Mouse (Mus musculus) urinary bladder, postnatal 14 days (tissue): ENCODE measurements around the gene Ubl3.

Experiments used
- DNase-seq: peaks from one replicate; pipeline ENCODE4 v3.0.0; 2021; ENCODE audit warnings: low spot score

Gene Ubl3

DNA sequence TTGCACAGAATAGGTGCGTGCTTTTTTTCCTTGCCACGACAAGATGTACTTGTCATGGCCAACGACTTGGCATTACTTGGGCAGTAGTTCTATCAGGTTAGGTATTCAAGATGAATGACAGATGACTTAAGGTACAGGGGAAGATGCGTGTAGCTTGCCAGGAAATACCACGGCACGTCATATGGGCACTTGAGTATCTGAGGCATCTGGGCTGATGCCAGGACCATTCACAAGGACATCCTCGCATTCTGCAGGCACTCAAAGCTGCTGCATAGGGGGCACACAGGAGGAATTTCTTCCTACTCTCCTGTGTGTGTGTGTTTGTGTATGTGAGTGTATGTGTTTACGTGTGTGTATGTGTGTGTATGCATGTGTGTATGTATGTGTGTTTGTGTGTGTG lies 9.6 kb upstream of the Ubl3 start:
- DNase-seq: no peak

DNA sequence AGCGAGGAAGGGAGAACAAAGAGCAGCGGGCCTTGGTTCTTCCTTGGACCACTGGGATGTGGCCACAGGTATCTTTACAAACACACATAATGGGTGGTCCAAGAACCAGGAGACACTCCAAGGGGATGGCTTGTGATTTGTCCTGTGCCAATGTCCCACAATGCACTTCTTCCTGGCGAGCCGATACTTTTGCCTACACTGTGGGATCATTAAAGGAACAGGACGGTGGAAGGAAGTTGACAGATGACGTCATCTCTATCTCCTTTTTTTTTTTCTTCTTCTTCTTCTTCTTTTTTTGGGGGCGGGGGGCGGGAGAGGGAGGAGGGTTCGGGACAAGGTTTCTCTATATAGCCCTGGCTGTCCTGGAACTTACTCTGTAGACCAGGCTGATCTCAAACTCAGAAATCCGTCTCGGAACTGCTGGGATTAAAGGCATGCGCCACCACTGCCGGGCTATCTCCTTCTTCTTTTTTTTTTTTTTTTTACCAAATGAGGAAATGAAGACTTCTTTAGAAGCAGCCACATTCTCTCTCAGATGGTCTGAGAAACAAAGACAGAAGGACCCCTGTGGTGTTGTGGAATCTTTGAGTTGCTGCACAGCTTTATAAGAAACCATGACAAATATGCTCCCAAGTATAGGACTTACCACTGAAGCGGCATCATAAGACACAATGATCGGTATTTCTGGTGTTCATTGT lies 6.8 kb upstream of the Ubl3 start:
- no peak for DNase-seq

DNA sequence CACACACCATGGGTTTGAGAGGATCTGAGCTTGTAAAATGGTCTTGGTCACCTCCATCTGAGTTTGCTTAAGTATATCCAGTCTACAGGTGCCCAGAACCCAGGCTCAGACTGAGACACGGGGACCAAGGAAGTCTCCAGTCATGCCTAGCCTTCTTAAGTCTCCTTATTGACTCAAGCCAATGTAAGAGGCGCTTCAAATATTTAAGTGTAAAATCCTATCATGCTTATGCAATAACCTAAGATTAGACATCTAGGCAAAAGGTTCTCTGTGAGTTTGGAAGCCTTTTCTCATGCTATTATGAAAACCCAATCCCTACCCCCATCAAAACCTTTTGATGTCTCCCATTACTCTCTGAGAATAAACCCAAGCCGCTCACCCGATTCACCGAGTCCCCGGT lies 5.9 kb upstream of the Ubl3 start:
- no peak for DNase-seq

DNA sequence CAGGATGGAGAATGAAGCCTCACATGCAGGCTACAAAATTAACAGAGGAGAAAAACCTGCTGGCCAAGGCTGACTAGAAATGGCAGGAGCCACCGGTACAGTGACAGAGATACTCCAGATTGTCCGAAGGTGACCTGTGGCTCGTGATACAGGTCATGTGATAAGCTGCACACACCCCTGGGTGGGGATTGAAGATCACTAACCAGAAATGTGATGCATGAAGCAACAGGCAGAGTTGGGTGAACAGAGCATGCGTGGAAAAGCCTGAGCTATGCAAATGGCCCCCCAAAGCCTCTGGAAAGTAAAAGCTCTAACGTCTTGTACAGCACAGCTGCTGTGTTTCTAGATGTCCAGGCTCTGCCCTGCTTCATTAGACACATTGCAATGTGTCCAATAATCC lies 3.9 kb upstream of the Ubl3 start:
- peak; percentile 36 for DNase-seq

DNA sequence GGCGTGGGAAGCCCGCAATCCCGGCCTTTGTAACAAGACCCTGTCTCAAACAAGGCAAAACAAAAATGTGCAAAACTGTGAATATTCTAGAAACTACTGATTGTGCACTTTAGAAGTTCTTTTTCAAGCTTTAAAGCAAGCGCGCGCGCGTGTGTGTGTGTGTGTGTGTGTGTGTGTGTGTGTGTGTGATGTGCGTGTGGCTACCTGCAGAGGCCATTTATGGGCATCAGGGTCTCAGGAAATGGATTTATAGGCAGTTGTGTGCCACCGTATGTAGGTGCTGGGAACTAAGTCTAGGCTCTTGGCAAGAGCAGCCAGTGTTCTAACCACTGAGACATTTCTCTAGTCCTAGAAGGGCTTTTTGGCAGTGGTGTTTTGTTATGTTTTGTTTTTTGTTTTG lies 2.6 kb upstream of the Ubl3 start:
- DNase-seq: no peak

DNA sequence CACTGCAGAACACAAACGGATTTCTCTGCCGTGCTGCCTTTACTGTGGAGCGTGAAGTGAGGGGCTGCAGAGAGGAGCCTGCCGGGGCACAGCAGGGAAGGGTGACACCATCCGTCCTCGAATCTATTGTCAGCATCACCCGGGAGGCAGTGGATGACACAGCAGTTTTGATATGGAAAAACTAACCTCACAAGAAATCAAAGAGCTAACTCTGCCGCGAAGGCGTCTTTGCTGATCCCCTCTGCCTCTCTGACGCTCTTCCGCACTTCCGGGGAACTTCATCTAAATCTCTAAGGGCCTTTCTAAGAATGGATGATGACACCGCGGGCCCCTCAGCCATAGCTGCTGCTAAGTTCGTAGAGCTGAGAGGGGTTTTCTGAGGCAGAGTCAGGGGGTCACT lies 2.1 kb upstream of the Ubl3 start:
- DNase-seq: no peak

DNA sequence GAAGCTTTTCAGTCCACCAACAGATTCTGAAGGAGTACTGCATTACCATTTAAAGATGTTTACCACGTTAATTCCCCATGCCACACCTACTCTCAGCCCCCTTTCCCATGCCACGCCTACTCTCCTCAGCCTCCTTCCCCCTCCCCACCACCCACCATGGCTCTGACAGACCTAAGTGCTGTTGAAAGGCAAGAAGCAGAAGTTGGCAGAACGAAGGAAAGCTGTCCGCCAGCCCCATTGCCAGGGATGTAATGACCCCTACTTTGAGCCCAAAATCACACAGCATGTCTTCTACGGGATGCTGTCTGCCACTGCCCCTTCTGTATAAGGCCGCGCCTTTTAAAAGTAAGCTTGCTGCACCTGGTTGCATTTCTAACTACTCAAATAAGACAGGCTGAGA lies 1.7 kb upstream of the Ubl3 start:
- DNase-seq: no peak

DNA sequence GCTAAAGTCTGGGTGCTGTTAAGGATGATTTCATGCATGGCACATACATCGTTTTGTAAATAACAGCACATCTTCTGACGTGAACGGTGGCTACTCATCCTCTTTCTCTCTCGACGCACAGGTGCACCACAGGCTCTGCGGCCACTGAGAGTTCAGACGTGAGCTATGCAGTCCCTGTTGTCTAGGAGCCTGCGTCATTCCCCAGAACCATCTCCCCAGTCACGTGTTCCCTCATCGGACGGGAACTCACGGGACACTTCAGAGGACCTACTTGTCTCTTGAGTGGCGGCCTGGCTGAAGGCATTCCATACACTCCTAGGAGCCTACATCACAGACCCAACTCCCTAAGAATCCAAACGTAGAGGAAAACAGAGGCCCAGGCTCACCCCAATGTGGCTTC lies 1.1 kb upstream of the Ubl3 start:
- no peak for DNase-seq

DNA sequence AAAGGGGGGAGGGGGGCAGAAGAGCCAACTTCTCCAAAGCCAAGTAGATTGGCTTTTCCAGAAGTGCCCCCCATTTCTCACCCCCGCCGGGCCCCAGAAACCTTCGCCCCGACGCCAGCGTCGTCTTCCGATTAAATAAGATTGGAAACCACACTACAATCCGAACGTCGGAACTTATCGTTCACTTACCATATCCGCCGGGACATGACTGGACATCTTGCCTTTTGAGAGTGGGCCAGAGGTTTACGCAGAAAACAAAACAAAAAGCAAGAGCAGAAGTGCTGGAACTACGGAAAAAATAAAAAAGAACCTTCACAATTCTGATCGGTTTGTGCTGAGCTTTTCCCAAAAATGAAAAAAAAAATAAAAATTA lies 839 bp downstream of the Ubl3 start:
- DNase-seq: no peak

DNA sequence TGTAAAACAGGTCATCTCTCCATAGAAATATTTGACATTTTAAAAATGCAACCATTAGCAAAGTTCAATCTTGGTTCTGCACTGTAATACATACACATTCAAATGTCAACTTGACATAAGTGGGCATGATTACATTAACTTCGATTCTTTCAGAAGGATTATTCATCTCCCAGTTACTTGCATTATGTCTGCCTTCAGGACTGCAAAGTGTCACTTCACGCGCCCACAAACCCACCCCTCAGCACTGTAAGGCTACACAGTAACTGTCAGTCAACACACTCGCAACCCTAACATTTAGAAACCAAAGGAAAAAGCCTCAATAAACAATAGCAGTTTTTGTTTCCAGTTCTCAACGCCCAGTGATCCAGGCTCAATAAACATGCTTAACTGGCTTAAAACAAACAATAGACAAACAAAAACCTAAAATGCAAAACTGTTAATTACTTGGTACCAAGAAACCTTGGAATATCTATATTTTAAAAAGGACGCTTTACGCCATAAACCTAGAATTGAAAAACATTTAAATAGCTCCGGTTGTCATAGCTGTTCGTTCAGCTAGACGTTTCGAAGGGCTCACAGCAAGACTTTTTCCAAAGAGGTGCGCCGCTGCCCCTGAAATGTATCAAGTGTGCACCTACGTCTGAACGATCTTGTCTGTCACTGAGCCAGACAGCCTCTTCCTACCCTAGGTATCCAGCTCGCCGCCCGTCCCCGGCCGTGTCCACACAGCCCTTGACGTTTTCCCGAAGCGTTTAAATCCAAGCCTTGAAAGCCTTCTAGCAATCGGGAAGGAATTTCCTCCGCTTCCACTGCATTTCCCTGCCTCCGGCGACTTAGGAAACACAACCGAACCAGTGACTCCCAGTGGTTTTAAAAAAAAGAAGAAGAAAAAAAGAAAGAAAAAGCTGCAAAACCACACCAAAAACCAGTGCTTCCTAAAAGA lies 1.5 kb downstream of the Ubl3 start:
- DNase-seq: peak; percentile 47

DNA sequence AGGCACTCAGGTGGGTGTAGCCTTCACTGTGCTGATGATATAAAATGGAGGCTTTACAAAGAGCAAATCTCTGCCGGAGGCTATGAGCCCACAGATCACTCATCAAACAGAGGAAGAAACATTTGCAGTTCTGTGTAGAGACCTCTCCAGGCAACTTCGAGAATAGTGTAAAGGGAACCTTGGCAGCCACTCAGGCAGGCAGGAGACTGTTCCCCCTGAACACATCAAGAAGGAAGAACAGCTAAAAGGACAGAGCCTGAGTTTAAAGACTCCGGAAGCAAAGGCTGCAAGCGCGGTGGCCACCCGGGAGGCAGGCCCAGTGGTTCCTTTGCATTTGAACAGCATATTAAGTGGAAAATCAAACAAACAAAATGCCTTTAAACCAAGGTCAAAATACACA lies 2.2 kb downstream of the Ubl3 start:
- no peak for DNase-seq

DNA sequence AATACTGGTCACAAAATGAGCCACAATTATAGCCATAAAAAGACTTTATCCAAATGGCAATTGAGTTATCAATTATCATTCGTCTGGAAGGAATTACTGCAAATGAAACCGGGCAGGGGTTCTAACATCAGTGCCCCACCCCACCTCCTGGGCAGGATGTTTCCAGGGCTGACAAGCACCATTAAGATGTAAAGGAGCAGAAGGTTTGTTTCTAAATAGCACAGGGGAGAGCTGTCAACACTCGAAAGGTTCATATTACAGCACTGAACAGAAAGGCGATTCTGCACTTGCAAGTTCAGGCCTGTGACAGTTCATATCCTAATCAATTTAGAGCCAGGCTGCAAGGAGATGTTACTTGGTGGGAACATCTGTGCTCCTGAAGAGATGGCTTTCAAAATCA lies 3.3 kb downstream of the Ubl3 start:
- no peak for DNase-seq

DNA sequence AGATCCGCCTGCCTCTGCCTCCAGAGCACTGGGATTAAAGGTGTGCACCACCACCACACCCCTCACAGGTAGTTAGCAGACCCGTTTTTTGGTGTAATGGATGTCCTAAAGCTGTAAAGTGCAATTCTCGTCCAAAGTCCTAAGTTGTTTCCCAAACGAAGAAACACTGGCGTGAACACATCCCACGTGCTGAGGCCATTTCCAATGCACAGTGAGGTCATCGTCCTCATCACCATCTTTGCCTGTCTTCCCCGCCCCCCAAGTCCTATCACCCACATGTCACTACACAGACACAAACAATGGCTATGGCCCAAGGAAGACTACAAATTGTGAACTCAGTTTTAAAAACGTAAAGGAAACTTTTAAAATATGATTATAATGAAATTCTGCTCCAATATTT lies 4.0 kb downstream of the Ubl3 start:
- DNase-seq: no peak

DNA sequence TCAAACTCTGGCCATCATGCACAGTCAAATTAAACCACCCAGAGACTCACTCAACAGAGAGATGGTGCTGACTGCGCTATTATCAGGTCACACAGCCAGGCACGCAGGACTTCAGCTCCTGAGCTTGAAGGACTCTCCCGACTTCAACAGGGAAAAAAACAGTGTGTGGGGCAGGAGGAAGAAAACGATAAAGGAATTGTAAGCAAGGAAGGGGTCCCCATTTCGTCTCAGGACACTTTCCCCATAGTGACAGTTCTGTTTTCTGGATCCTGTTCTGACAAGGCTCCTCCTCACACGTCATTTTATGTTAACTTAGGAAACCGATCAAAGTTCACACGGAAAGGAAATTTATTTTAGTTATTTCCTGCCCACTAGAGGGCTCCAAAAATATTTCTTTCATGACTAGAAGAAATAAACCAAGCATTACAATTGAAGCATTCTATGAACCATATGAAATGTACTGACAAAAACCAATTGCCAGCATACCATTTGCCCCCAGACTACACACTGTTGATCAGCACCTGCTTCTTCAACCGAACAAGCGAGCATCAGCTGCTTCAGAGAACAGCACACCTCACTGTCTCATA lies 4.6 kb downstream of the Ubl3 start:
- no peak for DNase-seq

DNA sequence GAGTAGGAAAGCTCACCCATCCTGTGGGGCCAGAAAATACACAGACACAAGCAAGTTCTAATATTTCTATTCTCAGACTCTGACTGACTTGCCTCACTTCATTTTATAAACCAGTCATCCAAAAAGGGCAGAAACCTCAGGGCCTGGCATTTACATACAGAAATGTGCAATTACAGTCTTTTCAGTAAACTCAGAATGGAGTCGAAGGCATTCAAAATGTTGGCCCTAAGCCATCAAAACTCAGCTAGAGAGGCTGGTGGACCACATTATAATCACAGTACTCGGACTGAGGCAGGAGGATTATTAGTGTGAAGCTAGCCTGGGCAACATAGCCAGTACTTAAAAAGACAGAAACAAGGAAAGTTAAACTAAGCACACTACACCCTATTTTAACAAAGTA lies 5.6 kb downstream of the Ubl3 start:
- DNase-seq: no peak

DNA sequence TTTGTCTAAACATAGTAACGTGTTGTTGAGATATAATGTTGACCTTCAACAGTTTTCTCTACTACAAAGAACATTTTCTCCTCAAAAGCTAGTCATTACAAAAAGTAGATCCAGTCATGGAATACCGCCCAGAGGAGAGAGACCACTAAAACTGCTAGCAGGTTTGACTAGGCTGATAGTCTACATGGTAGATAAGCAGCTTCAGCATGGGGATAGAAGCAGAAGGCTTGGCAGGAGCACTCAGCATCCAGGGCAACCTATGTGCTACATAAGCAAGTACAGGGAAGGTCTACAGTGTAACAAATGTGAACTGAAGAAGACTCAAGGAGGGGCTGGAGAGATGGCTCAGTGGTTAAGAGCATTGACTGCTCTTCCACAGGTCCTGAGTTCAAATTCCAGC lies 7.9 kb downstream of the Ubl3 start:
- DNase-seq: no peak

DNA sequence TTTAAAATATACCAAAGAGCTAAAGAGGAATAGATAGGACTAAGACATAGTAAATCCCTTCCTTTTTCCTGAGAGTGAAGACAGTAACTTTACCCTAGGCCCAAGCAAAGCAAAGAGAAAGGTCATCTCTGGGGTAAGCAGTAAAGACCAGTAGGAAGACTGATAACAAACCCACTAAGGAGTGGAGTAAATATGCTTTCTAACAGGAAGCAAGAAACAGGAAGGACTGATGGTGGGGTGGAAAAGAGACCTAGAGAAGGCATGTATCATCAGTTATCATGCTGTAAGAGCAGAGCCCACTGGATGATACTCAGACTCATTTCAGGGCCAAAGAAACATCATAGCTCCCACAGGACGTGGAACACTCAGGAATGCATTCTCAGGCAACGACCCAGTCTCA lies 10.4 kb downstream of the Ubl3 start:
- DNase-seq: no peak

DNA sequence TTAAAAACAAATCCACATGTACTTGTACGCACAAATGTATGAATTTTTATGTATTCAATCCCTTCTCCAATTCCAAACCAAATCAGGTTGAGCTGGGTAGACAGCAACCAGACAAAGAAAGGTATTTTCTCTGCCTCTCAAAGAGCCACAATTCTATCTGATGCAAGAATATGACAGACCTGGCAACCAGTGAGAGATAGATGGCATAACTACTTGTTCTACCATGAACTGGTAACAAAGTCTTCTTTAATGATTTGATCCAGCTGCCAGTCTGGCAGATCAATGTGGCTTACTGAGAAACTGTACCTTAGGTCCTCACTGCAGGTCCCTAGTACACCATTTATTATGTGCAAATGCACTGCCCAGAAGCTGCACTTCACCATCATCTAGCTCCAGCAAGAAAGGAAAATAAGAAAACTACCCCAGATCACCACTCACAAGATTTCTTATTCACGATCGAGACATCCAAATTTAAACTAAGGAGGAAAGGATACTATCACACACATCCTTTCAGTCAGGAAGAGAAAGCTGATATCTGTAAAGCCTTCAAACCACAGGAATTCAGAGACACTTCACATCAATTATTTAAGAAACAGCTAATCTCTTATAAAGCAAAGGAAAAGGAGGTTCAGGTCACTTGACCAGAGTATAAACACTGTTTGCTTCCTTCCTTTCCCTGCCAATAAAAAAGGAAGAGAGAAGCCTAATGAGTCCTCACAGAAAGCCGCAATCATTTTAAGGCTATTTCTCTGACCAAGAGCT lies 16.7 kb downstream of the Ubl3 start:
- no peak for DNase-seq

DNA sequence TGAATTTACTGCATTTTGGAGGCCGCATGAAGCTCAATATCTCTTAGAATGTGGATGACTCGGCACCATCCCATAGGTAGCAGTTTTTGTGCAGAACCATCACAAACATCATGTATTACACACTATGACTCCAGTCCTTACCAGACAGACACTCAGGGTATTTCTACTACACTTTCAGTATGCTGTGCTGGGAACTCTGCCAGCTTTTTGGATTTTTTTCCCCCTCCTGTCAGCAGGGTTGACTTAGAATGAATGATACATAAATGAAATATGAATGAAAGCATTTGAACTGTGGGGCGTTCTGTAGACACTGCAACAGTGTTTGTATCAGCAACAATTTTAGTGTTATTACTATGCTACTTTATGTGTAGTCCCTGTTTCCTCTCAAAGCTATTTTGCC lies 17.9 kb downstream of the Ubl3 start:
- no peak for DNase-seq

DNA sequence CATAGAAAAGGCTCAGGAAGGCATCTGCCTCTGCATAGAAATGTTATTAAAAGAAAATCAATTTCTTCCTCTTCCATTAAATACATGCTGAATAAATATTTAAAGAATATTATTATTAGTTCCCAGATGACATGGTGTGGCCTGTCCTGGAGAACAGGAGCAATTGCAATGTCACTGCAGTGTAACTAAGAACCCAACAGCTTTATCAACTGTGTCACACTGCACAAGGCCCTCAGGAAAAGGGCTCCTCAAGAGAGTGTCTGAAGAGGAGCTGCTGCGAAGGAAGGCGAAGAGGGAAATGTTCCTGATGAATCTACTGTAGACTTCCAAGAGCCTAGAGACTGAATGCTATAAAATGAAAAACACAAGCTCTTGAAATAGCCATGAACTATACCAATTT lies 18.7 kb downstream of the Ubl3 start:
- DNase-seq: no peak

DNA sequence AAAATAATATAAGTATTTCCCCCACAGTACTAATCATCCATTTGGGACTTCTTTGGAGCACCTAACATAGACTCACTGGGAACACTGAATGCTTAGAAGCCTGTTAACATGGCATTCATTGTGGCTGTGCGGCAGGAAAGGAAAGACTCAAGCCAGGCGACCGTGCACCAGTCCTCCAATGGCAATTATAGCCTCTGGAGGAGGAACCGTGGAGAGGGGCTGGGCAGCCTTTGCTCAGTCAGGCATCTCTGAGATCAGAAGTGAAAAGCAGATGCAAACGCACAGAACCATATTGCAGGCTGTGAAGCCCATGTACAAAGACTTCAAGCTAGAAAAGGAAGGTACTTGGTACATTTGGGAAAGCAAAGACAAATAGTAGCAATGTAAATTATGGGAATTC lies 20.4 kb downstream of the Ubl3 start:
- no peak for DNase-seq

DNA sequence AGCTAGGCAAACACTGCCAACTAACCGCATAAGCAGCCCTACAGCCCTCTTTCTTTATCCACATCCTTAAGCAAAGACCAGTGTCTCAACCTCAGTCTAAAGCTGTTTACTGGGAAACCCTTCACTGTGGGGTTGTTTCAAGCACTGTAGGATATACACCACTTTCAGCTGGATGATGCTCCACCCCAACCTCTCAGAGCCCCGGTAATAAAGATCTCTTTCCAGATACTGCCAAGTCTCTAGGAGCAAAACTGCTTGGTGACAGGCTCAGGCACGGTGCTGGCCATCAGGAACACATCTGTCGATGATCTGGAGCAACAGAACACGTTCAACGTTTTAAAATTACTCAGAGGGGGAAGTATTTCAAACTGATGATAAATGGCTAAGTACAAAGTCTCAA lies 25.0 kb downstream of the Ubl3 start:
- DNase-seq: no peak

DNA sequence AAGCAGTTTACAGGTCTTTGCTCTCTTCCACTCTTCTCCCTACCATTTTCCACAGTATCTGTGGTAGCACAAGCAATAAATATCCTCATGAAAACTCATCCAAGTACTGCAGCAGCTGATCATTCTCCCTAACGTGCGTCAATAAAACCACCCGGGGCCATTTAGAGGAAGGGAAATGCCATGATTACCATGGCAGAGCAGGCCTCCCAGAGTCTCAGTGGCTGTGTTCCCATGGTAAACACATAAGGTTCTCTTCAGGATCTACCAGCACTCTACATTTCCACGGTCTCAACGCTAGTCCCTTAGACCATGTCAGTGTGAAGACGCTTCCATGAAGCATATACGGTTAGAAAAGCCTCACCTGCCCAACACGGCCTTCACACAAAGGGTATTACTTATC lies 26.0 kb downstream of the Ubl3 start:
- DNase-seq: no peak
